Mouse (Mus musculus): ENCODE data around the gene Dffb.
A peak's percentile ranks its signal among the peaks of the same experiment; 100 is the strongest.

Gene Dffb

DNA sequence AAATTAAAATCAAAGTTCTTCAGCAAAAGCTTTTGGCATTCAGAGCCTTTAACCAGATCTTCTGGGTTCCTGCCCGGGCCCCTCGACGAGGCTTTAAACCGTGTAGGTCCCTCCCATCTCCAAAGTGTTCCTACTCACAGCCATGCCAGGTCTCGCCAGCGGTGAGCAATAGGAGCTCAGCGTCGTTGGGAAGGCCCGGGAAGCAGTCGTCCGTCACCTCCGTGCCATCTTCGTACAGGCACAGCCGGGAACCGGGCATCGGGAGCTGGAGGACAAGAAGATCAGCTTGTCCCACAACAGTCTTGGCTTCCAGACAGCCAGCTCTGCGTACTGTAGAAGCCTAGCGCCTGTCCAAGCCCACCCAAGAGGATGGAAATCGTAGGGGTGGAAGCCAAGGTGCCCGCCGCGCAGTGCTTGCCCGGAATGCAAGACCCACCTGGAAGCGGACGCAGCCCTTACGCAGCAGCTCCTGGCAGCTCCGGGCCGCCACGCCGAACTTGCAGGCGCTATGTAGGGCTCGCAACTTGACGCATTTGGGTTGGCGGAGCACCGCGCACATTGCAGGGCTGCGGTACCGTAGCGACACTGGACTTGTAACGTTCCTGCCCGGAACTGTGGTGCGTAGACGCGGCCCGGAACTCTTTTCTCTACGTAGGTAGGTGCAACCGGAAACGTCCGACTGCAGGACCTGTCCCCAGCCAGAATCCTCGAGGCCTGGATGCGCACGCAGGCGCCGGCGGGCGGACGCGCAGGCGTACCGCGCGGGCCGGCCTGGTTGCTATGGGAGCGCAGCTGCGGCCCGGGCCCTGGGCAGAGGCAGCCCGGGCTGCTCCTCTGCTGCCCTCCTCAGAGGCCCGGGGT, at the start of gene Dffb, which contains the start of gene Cep104:
Gene Dffb (minus strand): TSS at position 696 of the 861 bp plus-strand sequence.
Gene Cep104 (plus strand): TSS at position 764 of the 861 bp plus-strand sequence.
- DNase-seq (ENCODE audit: low spot score): peak; percentile 96

- peak; percentile 56 for DNase-seq (ENCODE audit: low spot score)
These were observed 49.1 kb upstream of the Dffb start for GRCm38 (mm10) chr4:154023754-154024601.

DNA sequence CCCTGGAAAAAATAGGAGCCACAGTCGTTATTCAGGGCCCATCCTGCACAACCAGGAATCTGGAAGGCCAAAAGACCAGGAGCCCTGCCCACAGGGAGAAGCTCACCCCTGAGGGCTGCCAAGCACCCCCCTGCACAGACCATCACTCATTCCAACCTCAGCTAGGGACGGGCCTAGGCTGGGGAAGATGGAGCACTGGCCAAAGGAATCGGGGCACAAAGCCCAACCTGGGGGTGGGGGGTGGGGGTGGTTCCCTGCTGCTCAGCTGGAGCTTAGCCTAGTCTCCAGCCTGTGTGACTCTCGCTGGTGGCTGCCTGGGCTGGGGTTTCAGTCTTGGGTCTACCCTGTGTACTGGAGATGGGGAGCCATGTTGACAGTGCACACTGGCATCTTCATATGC, 47.9 kb upstream of the Dffb start:
- peak; percentile 30 for DNase-seq (ENCODE audit: low spot score)

- peak; percentile 33 for DNase-seq (ENCODE audit: low spot score)
These were observed 47.5 kb upstream of the Dffb start for GRCm38 (mm10) chr4:154022407-154022806.

GRCm38 (mm10) chr4:154021432-154021831, 46.5 kb upstream of the Dffb start:
- DNase-seq (ENCODE audit: low spot score): peak; percentile 49

DNA sequence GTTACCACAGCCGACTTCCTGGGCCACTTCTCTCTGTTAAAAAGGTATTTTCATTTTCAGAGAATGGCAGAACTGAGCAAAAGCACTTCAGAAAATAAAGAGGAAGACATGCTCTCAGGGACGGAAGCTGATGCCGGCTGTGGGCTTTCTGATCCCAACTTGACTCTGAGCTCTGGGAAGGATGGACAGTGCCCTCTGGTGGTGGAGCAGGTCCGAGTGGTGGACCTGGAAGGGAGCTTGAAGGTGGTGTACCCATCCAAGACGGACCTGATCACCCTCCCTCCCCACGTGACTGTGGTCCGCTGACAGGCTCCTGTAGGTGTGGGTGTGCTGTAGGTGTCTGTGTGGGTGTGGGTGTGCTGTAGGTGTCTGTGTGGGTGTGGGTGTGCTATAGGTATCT, 44.6 kb upstream of the Dffb start:
- peak; percentile 69 for DNase-seq (ENCODE audit: low spot score)

DNA sequence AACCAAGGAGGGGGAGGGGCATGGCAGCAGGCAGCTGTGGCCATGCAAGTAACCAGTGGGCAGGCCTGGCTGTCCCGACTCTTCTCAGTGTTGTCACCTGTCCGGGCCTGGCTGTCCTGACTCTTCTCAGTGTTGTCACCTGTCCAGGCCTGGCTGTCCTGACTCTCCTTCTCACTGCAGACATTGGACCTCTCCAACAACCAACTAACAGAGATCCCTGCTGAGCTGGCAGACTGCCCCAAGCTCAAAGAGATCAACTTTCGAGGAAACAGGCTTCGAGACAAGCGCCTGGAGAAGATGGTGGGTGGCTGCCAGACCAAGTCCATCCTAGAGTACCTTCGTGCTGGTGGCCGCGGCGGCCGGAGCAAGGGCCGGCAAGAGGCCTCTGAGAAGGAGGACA, 40.5 kb upstream of the Dffb start:
- no peak for DNase-seq (ENCODE audit: low spot score)

GRCm38 (mm10) chr4:154012132-154012882, 37.4 kb upstream of the Dffb start:
- DNase-seq (ENCODE audit: low spot score): peak; percentile 26

- peak; percentile 84 for DNase-seq (ENCODE audit: low spot score)
These were observed 36.7 kb upstream of the Dffb start, which contains the start of gene Lrrc47 for GRCm38 (mm10) chr4:154011646-154012089. Lrrc47 (plus strand) TSS chr4:154011731.

DNA sequence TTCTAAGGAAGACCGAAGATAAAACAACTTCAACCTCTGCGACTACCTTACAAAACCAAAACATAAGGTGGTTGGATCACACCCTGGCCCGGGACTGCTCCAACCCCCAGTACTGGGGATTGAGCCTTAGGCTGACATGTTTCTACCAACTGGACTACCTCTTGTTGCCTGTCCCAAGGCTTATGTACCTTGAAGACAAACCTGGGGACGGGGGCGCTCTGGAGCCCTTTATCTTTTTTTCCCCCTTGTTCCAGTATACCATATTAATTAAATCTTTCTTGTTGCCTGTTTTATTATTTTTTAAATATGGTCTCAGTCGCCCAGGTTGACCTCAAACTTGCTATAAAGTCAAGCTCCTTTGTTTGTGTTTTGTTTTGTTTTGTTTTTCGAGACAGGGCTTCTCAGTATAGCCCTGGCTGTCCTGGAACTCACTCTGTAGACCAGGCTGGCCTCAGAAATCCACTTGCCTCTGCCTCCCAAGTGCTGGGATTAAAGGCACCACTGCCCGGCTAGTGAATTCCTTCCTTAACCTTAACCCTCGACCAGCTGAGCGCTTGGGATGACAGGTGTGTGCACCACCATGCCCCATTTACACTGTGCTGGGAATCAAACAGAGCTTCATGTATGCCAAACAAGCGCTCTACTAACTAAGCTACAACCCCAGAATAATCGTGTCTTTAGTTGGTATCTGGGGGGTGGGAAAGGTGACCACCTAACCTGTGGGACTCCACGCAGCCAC, 36.1 kb upstream of the Dffb start:
- DNase-seq (ENCODE audit: low spot score): no peak

GRCm38 (mm10) chr4:154007759-154008158, 32.8 kb upstream of the Dffb start:
- DNase-seq (ENCODE audit: low spot score): no peak

GRCm38 (mm10) chr4:154006264-154006663, 31.3 kb upstream of the Dffb start:
- no peak for DNase-seq (ENCODE audit: low spot score)

GRCm38 (mm10) chr4:154005488-154005887, 30.6 kb upstream of the Dffb start:
- no peak for DNase-seq (ENCODE audit: low spot score)

DNA sequence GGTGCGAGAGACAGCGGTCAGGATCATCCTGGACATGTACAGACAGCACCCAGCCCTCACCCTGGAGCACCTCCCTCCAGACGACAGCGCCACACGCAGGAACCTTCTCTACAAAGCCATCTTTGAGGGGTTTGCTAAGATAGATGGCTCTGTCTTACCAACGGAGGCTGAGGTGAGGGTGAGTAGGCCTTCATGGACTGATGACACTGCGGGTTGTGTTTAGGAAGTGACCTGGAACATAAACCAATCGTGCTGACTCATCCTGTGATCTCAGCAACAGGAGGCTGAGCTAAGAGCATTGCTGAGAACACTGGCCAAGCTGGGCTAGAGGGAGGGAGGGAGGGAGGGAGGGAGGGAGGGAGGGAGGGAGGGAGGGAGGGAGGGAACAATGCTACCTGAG, 18.6 kb upstream of the Dffb start:
- DNase-seq (ENCODE audit: low spot score): no peak

DNA sequence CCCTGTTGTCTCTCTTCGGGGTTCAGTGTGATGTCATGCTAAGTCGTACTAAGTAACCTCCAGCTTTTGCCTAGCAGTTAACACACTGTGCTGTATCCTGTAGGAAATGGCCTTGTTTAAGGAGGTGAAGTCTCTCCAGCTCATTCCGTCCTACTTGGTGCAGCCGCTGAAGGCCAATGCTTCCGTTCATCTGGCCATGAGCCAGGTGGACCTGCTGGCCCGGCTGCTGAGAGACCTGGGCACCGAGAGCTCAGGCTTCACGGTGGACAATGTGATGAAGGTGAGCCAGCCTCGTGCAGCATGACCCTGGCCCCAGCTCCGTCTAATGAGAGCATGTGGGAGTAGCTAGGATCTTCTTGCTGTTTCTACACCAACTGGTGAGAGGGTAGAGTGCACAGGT, 17.8 kb upstream of the Dffb start:
- no peak for DNase-seq (ENCODE audit: low spot score)

DNA sequence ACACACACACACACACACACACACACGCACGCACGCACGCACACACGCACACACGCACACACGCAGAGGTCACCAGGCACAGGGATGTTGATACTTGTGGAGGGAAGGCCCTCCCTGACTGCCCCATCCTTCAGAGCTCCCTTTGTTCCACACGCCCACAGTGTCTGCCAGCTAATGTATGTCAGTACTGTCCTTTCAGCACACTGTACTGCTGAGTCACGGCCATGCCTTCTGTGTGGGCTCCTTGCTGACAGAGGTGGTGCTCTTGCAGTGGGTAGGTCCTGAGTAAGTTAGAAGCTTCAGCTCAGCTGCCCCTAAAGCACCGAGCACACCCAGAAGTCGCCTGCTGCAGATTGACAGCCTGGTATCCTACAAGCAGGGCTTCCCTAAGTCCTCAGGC, 5.5 kb upstream of the Dffb start:
- DNase-seq (ENCODE audit: low spot score): no peak

- DNase-seq (ENCODE audit: low spot score): no peak
These were observed 4.3 kb upstream of the Dffb start for GRCm38 (mm10) chr4:153979243-153979642.

- DNase-seq (ENCODE audit: low spot score): no peak
These were observed 842 bp upstream of the Dffb start for GRCm38 (mm10) chr4:153975768-153976167.

GRCm38 (mm10) chr4:153975292-153975662, 351 bp upstream of the Dffb start:
- DNase-seq (ENCODE audit: low spot score): peak; percentile 25

GRCm38 (mm10) chr4:153968063-153968462, 6.9 kb downstream of the Dffb start:
- no peak for DNase-seq (ENCODE audit: low spot score)

DNA sequence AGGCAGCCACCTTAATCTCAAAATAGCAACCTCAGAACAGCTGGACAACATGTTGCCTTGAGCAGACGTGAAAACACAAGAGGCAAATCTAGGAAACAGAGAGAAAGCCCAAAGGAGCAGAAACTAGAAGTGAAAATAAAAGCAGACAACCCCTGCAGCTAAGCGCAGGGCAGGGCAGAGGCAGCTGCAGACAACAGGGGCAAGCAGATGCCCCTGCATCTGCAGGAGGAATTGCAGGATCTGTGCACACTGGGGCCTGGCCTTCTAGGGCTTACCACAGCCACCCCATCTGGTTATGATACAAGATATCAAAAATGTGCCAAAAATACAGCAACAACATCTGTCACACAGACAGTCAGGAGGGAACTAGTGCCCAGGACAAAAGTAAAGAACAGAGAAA, 7.4 kb downstream of the Dffb start:
- no peak for DNase-seq (ENCODE audit: low spot score)
